Mouse (Mus musculus): ENCODE measurements around the gene Tmeff2. TPM values are rescaled to one million over a fixed set of nuclear protein-coding genes. Genes with fewer than 3 reads are reported as not detected.
A peak's percentile ranks its signal among the peaks of the same experiment; 100 is the strongest.
"Not testable (repeated sequence)": the region's sequence is repeated elsewhere in the genome, so short reads cannot be mapped to it uniquely, and the experiment has no call there.

The Tmeff2 gene
- 5.0 and 5.7 TPM in 2 replicates for polyA plus RNA-seq (2012; rRNA removed)

GRCm38 (mm10) chr1:50900386-50900785 lies at the start of gene Tmeff2:
Gene Tmeff2, plus strand, starts transcription at chr1:50900647.
- DNase-seq (ENCODE audit: low spot score), result not testable (repeated sequence)

- no peak for DNase-seq (ENCODE audit: low spot score)
Observed at GRCm38 (mm10) chr1:50861515-50861914, 38.9 kb upstream of the Tmeff2 start.

GRCm38 (mm10) chr1:50897696-50898095 lies 2.8 kb upstream of the Tmeff2 start:
- DNase-seq (ENCODE audit: low spot score), result no peak

- no peak for DNase-seq (ENCODE audit: low spot score)
Observed at GRCm38 (mm10) chr1:50924838-50925355, 24.4 kb downstream of the Tmeff2 start.

- no peak for DNase-seq (ENCODE audit: low spot score)
Observed at GRCm38 (mm10) chr1:50925356-50925921, 25.0 kb downstream of the Tmeff2 start.

- no peak for DNase-seq (ENCODE audit: low spot score)
Observed at GRCm38 (mm10) chr1:50926374-50927060, 26.1 kb downstream of the Tmeff2 start.

- peak; percentile 54 for DNase-seq (ENCODE audit: low spot score)
Observed at GRCm38 (mm10) chr1:50927077-50927611, 26.7 kb downstream of the Tmeff2 start.

- no peak for DNase-seq (ENCODE audit: low spot score)
Observed at GRCm38 (mm10) chr1:50927679-50928187, 27.3 kb downstream of the Tmeff2 start.

- DNase-seq (ENCODE audit: low spot score), result no peak
Observed at GRCm38 (mm10) chr1:50928776-50929175, 28.3 kb downstream of the Tmeff2 start.

GRCm38 (mm10) chr1:50935076-50935475 lies 34.6 kb downstream of the Tmeff2 start:
- DNase-seq (ENCODE audit: low spot score), result no peak

- no peak for DNase-seq (ENCODE audit: low spot score)
Observed at GRCm38 (mm10) chr1:50935484-50935883, 35.0 kb downstream of the Tmeff2 start.

- DNase-seq (ENCODE audit: low spot score), result no peak
Observed at GRCm38 (mm10) chr1:50940131-50941039, 39.9 kb downstream of the Tmeff2 start.

GRCm38 (mm10) chr1:50948575-50948974 lies 48.1 kb downstream of the Tmeff2 start:
- DNase-seq (ENCODE audit: low spot score), result no peak

- no peak for DNase-seq (ENCODE audit: low spot score)
Observed at GRCm38 (mm10) chr1:50958844-50959243, 58.4 kb downstream of the Tmeff2 start.

- DNase-seq (ENCODE audit: low spot score), result no peak
Observed at GRCm38 (mm10) chr1:50961954-50962648, 61.7 kb downstream of the Tmeff2 start.

GRCm38 (mm10) chr1:50962649-50963000 lies 62.2 kb downstream of the Tmeff2 start:
- no peak for DNase-seq (ENCODE audit: low spot score)

GRCm38 (mm10) chr1:50969685-50970084 lies 69.2 kb downstream of the Tmeff2 start:
- DNase-seq (ENCODE audit: low spot score), result no peak

GRCm38 (mm10) chr1:50970853-50971252 lies 70.4 kb downstream of the Tmeff2 start:
- DNase-seq (ENCODE audit: low spot score), result no peak

GRCm38 (mm10) chr1:50972509-50973436 lies 72.3 kb downstream of the Tmeff2 start:
- DNase-seq (ENCODE audit: low spot score), result no peak

Data from urinary bladder, adult 2 months (tissue).